Mouse (Mus musculus): ENCODE results near the gene Zfp618.

DNA sequence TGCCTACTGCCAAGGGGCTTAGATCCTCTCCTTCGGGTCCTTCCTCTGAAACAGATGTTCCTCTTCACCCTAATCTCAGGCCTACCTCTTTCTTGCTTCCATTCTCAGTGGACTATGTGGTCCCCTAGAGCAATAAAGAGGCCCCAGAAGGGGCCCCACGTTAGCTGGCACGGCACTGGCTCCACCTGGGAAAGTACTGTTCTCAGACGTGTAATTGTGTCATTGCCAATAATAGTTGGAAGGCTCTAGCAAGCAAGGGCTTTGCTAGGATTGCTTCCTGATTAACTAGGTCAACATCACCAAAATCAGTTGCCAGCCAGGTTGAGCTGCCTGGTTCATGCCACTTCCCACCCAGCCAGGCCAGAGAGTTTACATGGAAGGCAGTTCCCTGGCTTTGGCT lies 72.2 kb downstream of the Zfp618 start:
- TF ChIP-seq ZKSCAN1 (IDR thresholded peaks at IDR 0.05; ENCODE audit: low read depth, low read length) = no peak
- TF ChIP-seq RAD21 (IDR thresholded peaks at IDR 0.05; ENCODE audit: low read depth, low read length) = no peak
- TF ChIP-seq HCFC1 (IDR thresholded peaks at IDR 0.05; ENCODE audit: low read depth, low read length) = no peak
- TF ChIP-seq CHD2 (IDR thresholded peaks at IDR 0.05; ENCODE audit: low read length) = no peak
- no peak for TF ChIP-seq POLR2A (IDR thresholded peaks at IDR 0.05; ENCODE audit: control insufficient read depth in 1 of 2, insufficient read depth in 1 of 2, low read depth in 1 of 2, low read length in 2 of 2, poor library complexity in 1 of 2)
- TF ChIP-seq CTCF (IDR thresholded peaks at IDR 0.05 in 2 of 3, conservative IDR thresholded peaks at IDR 0.05 in 1 of 3; ENCODE audit: control insufficient read depth in 1 of 3, insufficient read depth in 1 of 3, low read depth in 2 of 3, low read length in 3 of 3, poor library complexity in 1 of 3, severe bottlenecking in 1 of 3) = no peak
- no peak for TF ChIP-seq GATA1 (IDR thresholded peaks at IDR 0.05; ENCODE audit: low read depth, low read length)
- no peak for TF ChIP-seq ELF1 (IDR thresholded peaks at IDR 0.05; ENCODE audit: low read depth, low read length)
- no peak for TF ChIP-seq MYC (IDR thresholded peaks at IDR 0.05; ENCODE audit: low read depth, low read length)
- no peak for TF ChIP-seq NELFE (IDR thresholded peaks at IDR 0.05; ENCODE audit: low read depth, low read length)

Measured in MEL (cell line).